Mouse (Mus musculus): ENCODE results near the gene Aplp2.

GRCm38 (mm10) chr9:31119882-31120532, 91.6 kb downstream of the Aplp2 start:
- TF ChIP-seq CTCF (IDR thresholded peaks at IDR 0.05; ENCODE audit: low read depth, low read length) (no peak), POLR2A (IDR thresholded peaks at IDR 0.05; ENCODE audit: borderline replicate concordance, low read depth, low read length) (no peak)
